Mouse (Mus musculus) adipocyte (in vitro differentiated cells): ENCODE results near the gene Kctd21.

Experiments
- DNase-seq: peaks from one replicate; pipeline ENCODE4 v3.0.0-alpha.2; 2016; ENCODE audit warnings: low spot score

Kctd21 gene

GRCm38 (mm10) chr7:97348836-97349235, 16.7 kb downstream of the Kctd21 start:
- no peak for DNase-seq

GRCm38 (mm10) chr7:97349438-97349837, 17.3 kb downstream of the Kctd21 start:
- no peak for DNase-seq

- no peak for DNase-seq
These were observed 18.8 kb downstream of the Kctd21 start for GRCm38 (mm10) chr7:97350891-97351290.

- peak; percentile 85 for DNase-seq
These were observed 19.8 kb downstream of the Kctd21 start for GRCm38 (mm10) chr7:97351792-97352513.

GRCm38 (mm10) chr7:97353356-97353755, 21.2 kb downstream of the Kctd21 start:
- DNase-seq = no peak

- peak; percentile 72 for DNase-seq
These were observed 23.1 kb downstream of the Kctd21 start for GRCm38 (mm10) chr7:97355068-97355841.

GRCm38 (mm10) chr7:97356253-97356652, 24.1 kb downstream of the Kctd21 start:
- peak; percentile 68 for DNase-seq

GRCm38 (mm10) chr7:97356875-97357276, 24.7 kb downstream of the Kctd21 start:
- peak; percentile 96 for DNase-seq

GRCm38 (mm10) chr7:97357840-97358239, 25.7 kb downstream of the Kctd21 start:
- no peak for DNase-seq

GRCm38 (mm10) chr7:97358347-97358746, 26.2 kb downstream of the Kctd21 start:
- DNase-seq = no peak

- no peak for DNase-seq
These were observed 28.0 kb downstream of the Kctd21 start for GRCm38 (mm10) chr7:97360166-97360565.

- DNase-seq = no peak
These were observed 28.8 kb downstream of the Kctd21 start for GRCm38 (mm10) chr7:97360955-97361354.

- DNase-seq = no peak
These were observed 29.3 kb downstream of the Kctd21 start for GRCm38 (mm10) chr7:97361467-97361866.

- DNase-seq = no peak
These were observed 33.8 kb downstream of the Kctd21 start for GRCm38 (mm10) chr7:97365887-97366286.

GRCm38 (mm10) chr7:97375101-97375500, 43.0 kb downstream of the Kctd21 start:
- DNase-seq = no peak

- DNase-seq = no peak
These were observed 43.8 kb downstream of the Kctd21 start for GRCm38 (mm10) chr7:97375906-97376305.

- no peak for DNase-seq
These were observed 47.2 kb downstream of the Kctd21 start for GRCm38 (mm10) chr7:97379304-97379703.

- DNase-seq = no peak
These were observed 48.5 kb downstream of the Kctd21 start for GRCm38 (mm10) chr7:97380500-97381123.

GRCm38 (mm10) chr7:97382661-97383060, 50.5 kb downstream of the Kctd21 start:
- DNase-seq = no peak

- DNase-seq = no peak
These were observed 51.5 kb downstream of the Kctd21 start for GRCm38 (mm10) chr7:97383496-97384132.

GRCm38 (mm10) chr7:97386106-97386805, 54.1 kb downstream of the Kctd21 start:
- DNase-seq = peak; percentile 57
